15 mouse cellular contexts compared by ENCODE assay signal in genomic region chr3:84465822-84466500, GRCm38 (mm10).
"Had no signal": no experiment of that assay in that cellular context is flagged by ENCODE, and none has a peak within 500 bp of the region (broad histone marks: within the 10 kb centered on the region; RNA-seq: fewer than 3 reads in every experiment).

No protein-coding gene starts in this region.

- DNase-seq: kidney, adult 11 months; kidney, adult 9 months; kidney, postnatal 10 days; kidney, postnatal 4 days; left cerebral cortex, postnatal 4 days; lung, embryonic 14.5 days; lung, postnatal 10 days; midbrain, embryonic 14.5 days; right cerebral cortex, adult 18-20 months; right cerebral cortex, postnatal 25 days; thymus, postnatal 4 days had no signal

- H3K27me3 ChIP-seq: neural tube, embryonic 15.5 days had no signal

- H3K36me3 ChIP-seq: neural tube, embryonic 15.5 days had no signal

- H3K4me2 ChIP-seq: lung, embryonic 14.5 days; neural tube, embryonic 15.5 days had no signal

- H3K9me3 ChIP-seq: neural tube, embryonic 15.5 days had no signal

- H3K9ac ChIP-seq: lung, embryonic 14.5 days; neural tube, embryonic 15.5 days had no signal

- H3K4me3 ChIP-seq: layer of hippocampus, adult 2 months; myocyte; neural tube, embryonic 15.5 days had no signal

- H3K27ac ChIP-seq: layer of hippocampus, adult 2 months; macrophage; neural tube, embryonic 15.5 days had no signal
